ENCODE assay signal across 19 mouse cellular contexts in genomic region chr3:24784108-24784507, GRCm38 (mm10).
DNase-seq lines count a peak whose midpoint lies in the region; ATAC-seq and TF ChIP-seq lines count a peak whose summit lies in the region.
"Had no signal": no experiment of that assay in that cellular context is flagged by ENCODE, and none has a peak within 500 bp of the region (broad histone marks: within the 10 kb centered on the region; RNA-seq: fewer than 3 reads in every experiment).

No protein-coding gene starts in this region.

- no peak overlapping the region for H3K4me2 ChIP-seq in kidney, embryonic 15.5 days
- H3K4me2 ChIP-seq in lung, embryonic 15.5 days = no peak overlapping the region
- H3K4me2 ChIP-seq: forebrain, embryonic 15.5 days; heart, embryonic 11.5 days; hindbrain, embryonic 13.5 days had no signal

- TF ChIP-seq CTCF in kidney, adult 2 months (conservative IDR thresholded peaks at IDR 0.05; ENCODE audit: insufficient read depth, insufficient read length, low read depth, low read length) = no peak
- no peak for TF ChIP-seq CTCF in Patski (IDR thresholded peaks at IDR 0.05)

- no peaks in the 10 kb centered on the region for H3K36me3 ChIP-seq in kidney, embryonic 15.5 days
- no peaks in the 10 kb centered on the region for H3K36me3 ChIP-seq in kidney, adult 2 months (ENCODE audit: control insufficient read depth, insufficient read depth, low read length)
- H3K36me3 ChIP-seq in lung, embryonic 15.5 days = no peaks in the 10 kb centered on the region
- H3K36me3 ChIP-seq: embryonic facial prominence, embryonic 12.5 days; forebrain, embryonic 15.5 days; G1E; heart, embryonic 15.5 days; hindbrain, embryonic 13.5 days had no signal

- no peaks in the 10 kb centered on the region for H3K9me3 ChIP-seq in kidney, embryonic 15.5 days (replicated peaks)
- no peaks in the 10 kb centered on the region for H3K9me3 ChIP-seq in lung, embryonic 15.5 days
- H3K9me3 ChIP-seq: embryonic facial prominence, embryonic 12.5 days; forebrain, embryonic 15.5 days; G1E; heart, embryonic 15.5 days; hindbrain, embryonic 13.5 days had no signal

- H3K4me3 ChIP-seq in kidney, embryonic 15.5 days (replicated peaks) = no peak overlapping the region
- H3K4me3 ChIP-seq in kidney, adult 2 months (ENCODE audit: insufficient read depth, low read depth, low read length) = no peak overlapping the region
- H3K4me3 ChIP-seq in lung, embryonic 15.5 days = no peak overlapping the region
- H3K4me3 ChIP-seq: embryonic facial prominence, embryonic 12.5 days; forebrain, embryonic 15.5 days; heart, adult 2 months; heart, embryonic 15.5 days; hindbrain, embryonic 13.5 days had no signal

- in situ Hi-C loops in Patski (cut with MboI; ENCODE audit: low pct_unique_long_range_greater_than_20kb) = no loop called here

- no peak; the same call in 1 of the 2 replicates for ATAC-seq in kidney, embryonic 15.5 days (replicated peaks; ENCODE audit: low FRiP score)
- ATAC-seq in lung, embryonic 15.5 days (ENCODE audit: borderline replicate concordance, extremely low read depth, low FRiP score, low TSS enrichment) = no peak
- peak; percentile 92 for ATAC-seq in Patski
- ATAC-seq: forebrain, embryonic 15.5 days had no signal

- DNase-seq in kidney, adult 2 months = no peak
- no peak for DNase-seq in lung, postnatal 36 days
- DNase-seq in Patski (ENCODE audit: low read depth, low spot score) = peak; percentile 49
- DNase-seq in thymus, postnatal 0 days (ENCODE audit: low spot score) = no peak
- DNase-seq: adrenal gland, postnatal 10 days; cerebellum, adult 11 months; cerebellum, adult 8-10 months; cerebellum, postnatal 14 days; gastrocnemius, postnatal 10 days; heart, adult 2 months; heart, postnatal 14 days had no signal

- CTCF ChIA-PET in Patski (lab: Charles Lee) = interaction anchor here (1.2 kb wide), 1 partner anchor 9 kb away, joined by 3 read pairs; no protein-coding TSS in a partner anchor

- 0 out of 2 replicates have a peak, but pooled peaks cover 3% of the 10 kb centered on the region for H3K4me1 ChIP-seq in kidney, embryonic 15.5 days
- H3K4me1 ChIP-seq in kidney, adult 2 months (ENCODE audit: control insufficient read depth, insufficient read depth, low read length) = no peaks in the 10 kb centered on the region
- no peaks in the 10 kb centered on the region for H3K4me1 ChIP-seq in lung, embryonic 15.5 days
- H3K4me1 ChIP-seq: forebrain, embryonic 15.5 days; hindbrain, embryonic 13.5 days had no signal

- WGBS in kidney, embryonic 15.5 days = 86% methylated on average over 3 of the region's 3 CpGs
- WGBS in kidney, adult 2 months = 89% methylated on average over 3 of the region's 3 CpGs
- WGBS in lung, embryonic 15.5 days = 83% methylated on average over 3 of the region's 3 CpGs

- no peak overlapping the region for H3K9ac ChIP-seq in kidney, embryonic 15.5 days
- H3K9ac ChIP-seq in lung, embryonic 15.5 days = no peak overlapping the region
- H3K9ac ChIP-seq: embryonic facial prominence, embryonic 12.5 days; forebrain, embryonic 15.5 days; heart, embryonic 15.5 days; hindbrain, embryonic 13.5 days had no signal

- POLR2A ChIA-PET in Patski (lab: Charles Lee) = no interaction called here

- TF ChIP-seq POLR2A in kidney, adult 2 months (IDR thresholded peaks at IDR 0.05; ENCODE audit: low read depth, low read length) = no peak

- no peaks in the 10 kb centered on the region for H3K27me3 ChIP-seq in kidney, embryonic 15.5 days
- no peaks in the 10 kb centered on the region for H3K27me3 ChIP-seq in kidney, adult 2 months (replicated peaks; ENCODE audit: control insufficient read depth, insufficient read depth, low read length)
- no peaks in the 10 kb centered on the region for H3K27me3 ChIP-seq in lung, embryonic 15.5 days
- no peaks in the 10 kb centered on the region for H3K27me3 ChIP-seq in Patski
- H3K27me3 ChIP-seq: embryonic facial prominence, embryonic 12.5 days; forebrain, embryonic 15.5 days; heart, embryonic 15.5 days; hindbrain, embryonic 13.5 days had no signal

- 0 out of 2 replicates have a peak overlapping the region, but pooled peaks have one; percentile 27 for H3K27ac ChIP-seq in kidney, embryonic 15.5 days
- H3K27ac ChIP-seq in kidney, adult 2 months (ENCODE audit: insufficient read depth, low read depth, low read length) = no peak overlapping the region
- peak overlapping the region; percentile 10; the same call in 1 of the 2 replicates for H3K27ac ChIP-seq in lung, embryonic 15.5 days
- H3K27ac ChIP-seq: embryonic facial prominence, embryonic 12.5 days; forebrain, embryonic 15.5 days; heart, adult 2 months; hindbrain, embryonic 13.5 days had no signal
